Comparison of ENCODE assay signal across 8 mouse cellular contexts in genomic region chr6:125131302-125132156, GRCm38 (mm10). TPM values are rescaled to one million over a fixed set of nuclear protein-coding genes. Genes with fewer than 3 reads are reported as not detected.
A peak's percentile ranks its signal among the peaks of the same experiment; 100 is the strongest.
DNase-seq lines count a peak whose midpoint lies in the region; ATAC-seq and TF ChIP-seq lines count a peak whose summit lies in the region.

Nop2 (plus strand) TSS chr6:125131909.

- H3K9me3 ChIP-seq in ES-E14 (ENCODE audit: control insufficient read depth, insufficient read depth, low read depth, low read length) = no peaks in the 10 kb centered on the region
- H3K9me3 ChIP-seq in forebrain, embryonic 15.5 days = no peaks in the 10 kb centered on the region
- no peaks in the 10 kb centered on the region for H3K9me3 ChIP-seq in lung, embryonic 16.5 days (ENCODE audit: control insufficient read depth, low read length)

- peak within 1 kb of the TSS; percentile 95 for H3K9ac ChIP-seq in ES-E14 (ENCODE audit: insufficient read depth, low read depth, low read length, poor library complexity, severe bottlenecking)
- H3K9ac ChIP-seq in forebrain, embryonic 15.5 days (replicated peaks) = peak within 1 kb of the TSS; percentile 76
- peak within 1 kb of the TSS; percentile 88 for H3K9ac ChIP-seq in lung, embryonic 16.5 days (ENCODE audit: low read length)

- peak within 1 kb of the TSS; percentile 70 for H3K4me2 ChIP-seq in forebrain, embryonic 15.5 days (replicated peaks)
- peak within 1 kb of the TSS; percentile 72 for H3K4me2 ChIP-seq in lung, embryonic 16.5 days (ENCODE audit: low read depth, low read length)

- H3K4me1 ChIP-seq in ES-E14 (ENCODE audit: control insufficient read depth in 2 of 2, insufficient read depth in 2 of 2, low read length in 2 of 2, poor library complexity in 1 of 2) = peaks cover 0 to 8% of the 10 kb centered on the region in 2 experiments; a peak in 1 of 4 replicates
- H3K4me1 ChIP-seq in forebrain, embryonic 15.5 days = peaks cover 20% of the 10 kb centered on the region
- H3K4me1 ChIP-seq in lung, embryonic 16.5 days (replicated peaks; ENCODE audit: control insufficient read depth, insufficient read depth, low read length) = peaks cover 5% of the 10 kb centered on the region; the same call in 1 of the 2 replicates

- peak; percentile 94 for DNase-seq in ES-E14 (ENCODE audit: low read depth, low spot score)
- peak; percentile 82 for DNase-seq in cerebellum, adult 11 months
- peak; percentile 60 for DNase-seq in heart, postnatal 25 days (ENCODE audit: low spot score)
- peak; percentile 80 to 81 for DNase-seq in layer of hippocampus, adult 2 months (ENCODE audit: low spot score in 2 of 2)
- peak; percentile 64 for DNase-seq in ovary, postnatal 10 days (ENCODE audit: low spot score)
- peak; percentile 75 to 88 for DNase-seq in thymus, postnatal 10 days (ENCODE audit: low spot score in 2 of 2)

- peak; percentile 94 for ATAC-seq in forebrain, embryonic 15.5 days (replicated peaks)
- ATAC-seq in lung, embryonic 16.5 days (ENCODE audit: low read depth) = peak; percentile 96

- peak within 1 kb of the TSS; percentile 80 to 86 for H3K4me3 ChIP-seq in ES-E14 (ENCODE audit: insufficient read depth in 1 of 2, low read depth in 1 of 2, low read length in 2 of 2, poor library complexity in 1 of 2, severe bottlenecking in 1 of 2)
- H3K4me3 ChIP-seq in forebrain, embryonic 15.5 days = peak within 1 kb of the TSS; percentile 90
- peak within 1 kb of the TSS; percentile 87 for H3K4me3 ChIP-seq in layer of hippocampus, adult 2 months
- H3K4me3 ChIP-seq in lung, embryonic 16.5 days (ENCODE audit: low read length) = peak within 1 kb of the TSS; percentile 77

- in situ Hi-C loops in ES-E14 (cut with MboI; ENCODE audit: low sequenced_read_pairs in 2 of 2, unreplicated experiment in 2 of 2) = no loop called here

- no peak for TF ChIP-seq CTCF in layer of hippocampus, adult 2 months (conservative IDR thresholded peaks at IDR 0.05)

- H3K27ac ChIP-seq in ES-E14 (ENCODE audit: insufficient read depth, low read depth, low read length, poor library complexity, severe bottlenecking) = peak within 1 kb of the TSS; percentile 82
- peak within 1 kb of the TSS; percentile 87 for H3K27ac ChIP-seq in forebrain, embryonic 15.5 days (replicated peaks)
- peak within 1 kb of the TSS; percentile 90 for H3K27ac ChIP-seq in layer of hippocampus, adult 2 months
- H3K27ac ChIP-seq in lung, embryonic 16.5 days (ENCODE audit: low read length) = peak within 1 kb of the TSS; percentile 91

- H3K36me3 ChIP-seq in ES-E14 (ENCODE audit: control insufficient read depth, insufficient read depth, low read length, poor library complexity, severe bottlenecking) = peaks cover 45% of the 10 kb centered on the region
- H3K36me3 ChIP-seq in forebrain, embryonic 15.5 days = peaks cover 66% of the 10 kb centered on the region
- peaks cover 56% of the 10 kb centered on the region for H3K36me3 ChIP-seq in lung, embryonic 16.5 days (ENCODE audit: control insufficient read depth, insufficient read depth, low read length)

- intact Hi-C loops in heart, postnatal 25 days (cut with DNase I) = loop anchor here (5.0 kb wide), 1 partner anchor 34 kb away; the partner anchor contains the start of gene Chd4

- WGBS in forebrain, embryonic 15.5 days = under 1% methylated on average over 66 of the region's 66 CpGs
- WGBS in lung, embryonic 16.5 days = under 1% methylated on average over 66 of the region's 66 CpGs

- no peaks in the 10 kb centered on the region for H3K27me3 ChIP-seq in forebrain, embryonic 15.5 days
- no peaks in the 10 kb centered on the region for H3K27me3 ChIP-seq in lung, embryonic 16.5 days (ENCODE audit: control insufficient read depth, insufficient read depth, low read depth, low read length)

TF ChIP-seq in ES-E14, 5 proteins besides CTCF, POLR2A, EP300 and RAD21:
- TF ChIP-seq HCFC1 (IDR thresholded peaks at IDR 0.05; ENCODE audit: borderline replicate concordance, insufficient read depth, low read length) = peak; percentile 59; the same call in 1 of the 2 replicates
- TF ChIP-seq CHD2 (IDR thresholded peaks at IDR 0.05; ENCODE audit: low read depth, low read length) = no peak
- TF ChIP-seq ZC3H11A (IDR thresholded peaks at IDR 0.05; ENCODE audit: borderline replicate concordance, low read depth, low read length) = no peak
- no peak for TF ChIP-seq ZNF384 (IDR thresholded peaks at IDR 0.05; ENCODE audit: low read depth, low read length)
- TF ChIP-seq MAFK (IDR thresholded peaks at IDR 0.05; ENCODE audit: insufficient read depth, low read depth, low read length) = peak; percentile 86
TF ChIP-seq in ES-E14: peak in this region for 2.

RNA-seq across cellular contexts. Expression of gene Nop2, which starts in this region (rescaled TPM):
- 159 and 174 TPM in 2 replicates for total RNA-seq in ES-E14 (2012; rRNA removed)
- polyA plus RNA-seq in forebrain, embryonic 15.5 days (2015; fragmentation: Nextera tagmentation; extraction: Ambion mirVana) = 51.1 and 51.8 TPM in 2 replicates
- total RNA-seq in heart, postnatal 25 days (2021) = 10 to 100 TPM; 19.4 to 20.0 TPM
- 10 to 100 TPM; 30.8 to 31.7 TPM for total RNA-seq in layer of hippocampus, adult 2 months (2021)
- polyA plus RNA-seq in lung, embryonic 16.5 days (2015; fragmentation: Nextera tagmentation; extraction: Ambion mirVana) = 44.5 and 52.5 TPM in 2 replicates

Comparison
In these comparisons a context has a peak if more than half of its experiments do, and no peak if none do; other contexts are left out.
1. Peak in every context shown above with its lines: DNase-seq, ATAC-seq, H3K4me3 ChIP-seq and H3K27ac ChIP-seq.